Mouse (Mus musculus) limb, embryonic 13.5 days (tissue): Measurements from ENCODE around the gene Psme1. TPM values are rescaled to one million over a fixed set of nuclear protein-coding genes. Genes with fewer than 3 reads are reported as not detected.

ENCODE experiments used
- ATAC-seq: fragments of 200-750 bp; cut with Nextera tagmentation; 2 replicates; pipeline ENCODE4 v1.8.0; 2017; ENCODE audit warnings: low read depth, moderate number of reproducible peaks, moderate TSS enrichment; ENCODE audit not compliant: low FRiP score
- H3K27ac ChIP-seq: fragments of 300-500 bp; sonication (generic); 2 replicates; pipeline ENCODE4 v1.5.1; 2015; ENCODE audit warnings: inconsistent platforms, mild to moderate bottlenecking, moderate library complexity
- H3K27me3 ChIP-seq: fragments of 300-500 bp; sonication (generic); 2 replicates; pipeline ENCODE4 v1.6.1; 2015; ENCODE audit warnings: mild to moderate bottlenecking, inconsistent platforms
- H3K36me3 ChIP-seq: fragments of 300-500 bp; sonication (generic); 2 replicates; pipeline ENCODE4 v1.6.1; 2015; ENCODE audit warnings: inconsistent platforms, mild to moderate bottlenecking, moderate library complexity
- H3K4me1 ChIP-seq: fragments of 300-500 bp; sonication (generic); 2 replicates; pipeline ENCODE4 v1.6.1; 2015; ENCODE audit warnings: inconsistent platforms
- H3K4me2 ChIP-seq: fragments of 300-500 bp; sonication (generic); replicated peaks from 2 replicates; pipeline ENCODE4 v1.6.1; 2015; ENCODE audit warnings: inconsistent platforms, mild to moderate bottlenecking, moderate library complexity
- H3K4me3 ChIP-seq: fragments of 300-500 bp; sonication (generic); 2 replicates; pipeline ENCODE4 v1.5.1; 2015; ENCODE audit warnings: moderate library complexity, mild to moderate bottlenecking, inconsistent platforms
- H3K9ac ChIP-seq: fragments of 300-500 bp; sonication (generic); 2 replicates; pipeline ENCODE4 v1.6.1; 2015; ENCODE audit warnings: mild to moderate bottlenecking, inconsistent platforms
- H3K9me3 ChIP-seq: fragments of 300-500 bp; sonication (generic); 2 replicates; pipeline ENCODE4 v1.6.1; 2016; ENCODE audit warnings: inconsistent platforms
- WGBS: fragments of 180-500 bp; shearing (Covaris S2); methylation state at CpG from one replicate; pipeline ENCODE4 v1.1.7; 2015; 5-methylcytosine and 5-hydroxymethylcytosine counted together
- polyA plus RNA-seq: library from polyadenylated mRNA; unstranded; fragments of >200 nt; fragmentation: Nextera tagmentation; extraction: Ambion mirVana; gene quantifications from 2 replicates; pipeline ENCODE4 v1.2.1, GENCODE M21; 2015

Psme1 gene
- polyA plus RNA-seq = 145 and 150 TPM in 2 replicates

DNA sequence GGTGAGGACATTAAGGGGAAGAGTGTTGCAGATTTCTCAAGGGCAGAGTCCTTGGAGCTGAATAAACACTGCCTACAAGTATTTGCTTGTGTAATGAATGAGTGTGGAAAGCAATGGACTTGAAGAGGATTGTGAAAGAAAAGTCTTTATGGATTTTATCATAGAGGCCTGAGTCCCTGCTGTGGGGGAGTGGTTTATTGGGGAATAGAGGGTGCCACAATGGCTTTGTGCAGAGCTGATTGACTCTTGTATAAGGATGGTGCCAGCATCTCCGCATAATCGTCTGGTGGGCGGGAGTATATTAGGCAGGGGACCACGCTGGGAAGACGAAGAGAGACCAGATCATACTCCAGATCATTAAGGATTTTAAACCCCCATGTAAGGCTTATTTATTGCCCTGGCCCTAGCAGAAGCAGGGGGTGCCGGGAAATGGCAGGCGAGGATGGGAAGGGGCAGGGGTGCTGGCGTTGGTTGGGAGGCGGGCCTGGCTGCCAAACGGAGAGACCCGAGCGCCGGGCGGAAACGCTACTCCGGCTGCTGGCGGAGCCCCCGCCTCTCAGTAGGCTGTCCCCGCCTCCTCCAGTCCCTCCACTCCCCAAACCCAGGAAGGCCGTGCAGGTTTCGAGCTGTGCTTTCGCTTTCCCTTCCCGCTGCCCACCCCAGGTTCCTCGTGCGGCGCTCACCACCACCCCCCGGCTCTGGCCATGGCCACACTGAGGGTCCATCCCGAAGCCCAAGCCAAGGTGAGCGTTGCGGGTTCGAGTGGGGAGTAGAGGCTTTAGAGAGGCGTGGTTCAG is at the start of gene Psme1:
Gene Psme1 (plus strand): TSS at position 253 of the 797 bp plus-strand sequence.
- Histone ChIP-seq H3K4me2 (peak within 1 kb of the TSS; percentile 94), H3K27me3 (no peaks in the 10 kb centered on the region), H3K9me3 (no peaks in the 10 kb centered on the region), H3K4me1 (peaks cover 18% of the 10 kb centered on the region), H3K27ac (peak within 1 kb of the TSS; percentile 83), H3K4me3 (peak within 1 kb of the TSS; percentile 80), H3K36me3 (peaks cover 26% of the 10 kb centered on the region), H3K9ac (peak within 1 kb of the TSS; percentile 90)
- under 1% methylated on average over 31 of the region's 32 CpGs for WGBS
- peak; percentile 90 for ATAC-seq

DNA sequence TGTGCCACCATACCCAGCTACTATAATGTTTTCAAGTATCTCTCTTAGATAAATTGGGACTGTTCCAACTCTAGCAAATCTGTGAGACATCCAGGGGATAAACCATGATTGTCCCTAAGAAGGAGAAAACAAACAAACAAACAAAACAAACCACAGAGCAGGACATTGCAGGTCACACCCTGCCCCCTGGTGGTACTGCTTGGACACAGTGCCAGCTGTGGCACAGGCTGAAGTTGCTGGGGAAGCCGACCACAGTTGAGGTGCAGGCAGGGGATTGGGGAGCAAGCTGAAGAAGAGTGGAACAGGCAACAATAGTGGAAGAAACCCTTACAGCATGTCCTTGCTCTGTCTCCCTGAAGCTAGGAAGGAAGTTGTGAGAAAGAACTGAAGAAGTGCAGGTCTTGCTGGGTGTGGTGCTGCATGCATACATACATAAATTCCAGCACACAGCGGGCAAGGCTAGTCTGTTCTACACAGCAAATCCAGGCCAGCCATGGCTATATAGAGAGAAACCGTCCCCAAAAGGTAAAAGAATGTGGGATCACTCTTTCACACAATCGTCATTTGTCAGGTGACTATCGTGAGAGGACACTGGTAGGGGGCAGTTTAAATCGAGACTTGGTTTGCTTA is 41.7 kb upstream of the Psme1 start:
- Histone ChIP-seq H3K36me3 (no peaks in the 10 kb centered on the region), H3K9ac (no peak overlapping the region), H3K4me1 (peaks cover 11% of the 10 kb centered on the region), H3K27ac (no peak overlapping the region), H3K27me3 (no peaks in the 10 kb centered on the region), H3K4me2 (no peak overlapping the region), H3K4me3 (no peak overlapping the region), H3K9me3 (no peaks in the 10 kb centered on the region)
- WGBS = 53% methylated on average over 6 of the region's 6 CpGs
- no peak for ATAC-seq

- no peaks in the 10 kb centered on the region for H3K9me3 ChIP-seq
- peak within 1 kb of the TSS; percentile 67 for H3K4me3 ChIP-seq
- WGBS = under 1% methylated on average over 32 of the region's 32 CpGs
- H3K36me3 ChIP-seq = peaks cover 25% of the 10 kb centered on the region
- H3K4me1 ChIP-seq = peaks cover 17% of the 10 kb centered on the region
- H3K27me3 ChIP-seq = no peaks in the 10 kb centered on the region
- peak within 1 kb of the TSS; percentile 82 for H3K9ac ChIP-seq
- ATAC-seq = peak; percentile 94
- H3K27ac ChIP-seq = peak within 1 kb of the TSS; percentile 87
- H3K4me2 ChIP-seq = peak within 1 kb of the TSS; percentile 83
Observed at GRCm38 (mm10) chr14:55540067-55540786, 37.7 kb upstream of the Psme1 start, which contains the start of gene Pck2. TSS of gene Pck2 (plus strand) at chr14:55540266.

DNA sequence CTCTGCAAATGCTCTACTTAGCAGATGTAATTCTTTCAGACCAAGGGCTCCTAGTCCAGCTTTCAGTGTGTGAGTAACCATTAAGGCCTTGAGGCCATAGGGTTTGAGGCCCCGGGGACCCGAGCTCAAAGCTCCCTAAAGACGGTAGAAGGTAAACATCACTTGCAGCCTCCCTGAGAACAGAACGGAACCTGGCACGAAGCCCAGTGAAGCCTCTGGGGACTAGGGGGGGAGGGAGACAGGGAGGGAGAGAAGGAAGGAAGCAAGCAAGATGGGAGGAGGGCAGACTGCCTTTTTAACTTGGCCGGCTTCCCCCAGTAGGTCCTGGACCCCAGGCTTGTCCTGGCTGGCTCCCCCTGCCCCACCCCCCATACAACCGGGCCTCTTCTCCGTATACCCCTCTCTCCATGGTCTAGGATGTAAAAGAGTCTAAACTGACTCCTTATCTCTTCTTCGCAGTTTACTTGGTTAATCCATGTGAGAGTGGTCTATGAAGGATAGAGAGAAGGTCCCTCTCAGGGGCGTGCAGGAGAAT is 37.1 kb upstream of the Psme1 start:
- H3K27me3 ChIP-seq = no peaks in the 10 kb centered on the region
- peak overlapping the region; percentile 82 for H3K9ac ChIP-seq
- WGBS = 4% methylated on average over 10 of the region's 10 CpGs
- H3K4me2 ChIP-seq = peak overlapping the region; percentile 83
- peaks cover 17% of the 10 kb centered on the region for H3K4me1 ChIP-seq
- H3K4me3 ChIP-seq = peak overlapping the region; percentile 67
- peak overlapping the region; percentile 87 for H3K27ac ChIP-seq
- no peaks in the 10 kb centered on the region for H3K9me3 ChIP-seq
- H3K36me3 ChIP-seq = peaks cover 32% of the 10 kb centered on the region
- peak; percentile 17; the same call in 1 of the 2 replicates for ATAC-seq

DNA sequence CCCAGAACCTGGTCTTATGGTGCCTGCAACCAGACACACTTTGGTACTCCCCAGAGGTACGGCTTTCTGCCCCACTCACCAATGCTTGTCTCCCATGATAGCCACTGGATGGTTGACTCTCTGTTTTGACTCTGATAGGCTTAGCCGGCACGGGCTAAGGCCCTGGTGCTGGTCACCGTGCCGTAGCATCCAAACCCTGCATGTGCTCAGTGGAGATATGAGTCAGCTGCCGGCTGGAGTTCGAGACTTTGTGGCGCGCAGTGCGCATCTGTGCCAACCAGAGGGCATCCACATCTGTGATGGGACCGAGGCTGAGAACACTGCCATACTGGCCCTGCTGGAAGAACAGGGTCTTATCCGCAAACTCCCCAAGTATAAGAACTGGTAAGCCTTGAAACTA is 35.7 kb upstream of the Psme1 start:
- Histone ChIP-seq H3K27ac (no peak overlapping the region), H3K9ac (no peak overlapping the region), H3K27me3 (no peaks in the 10 kb centered on the region), H3K4me1 (peaks cover 17% of the 10 kb centered on the region), H3K4me2 (no peak overlapping the region), H3K9me3 (no peaks in the 10 kb centered on the region), H3K4me3 (no peak overlapping the region), H3K36me3 (peaks cover 41% of the 10 kb centered on the region)
- WGBS = 95% methylated on average over 12 of the region's 12 CpGs
- no peak for ATAC-seq

DNA sequence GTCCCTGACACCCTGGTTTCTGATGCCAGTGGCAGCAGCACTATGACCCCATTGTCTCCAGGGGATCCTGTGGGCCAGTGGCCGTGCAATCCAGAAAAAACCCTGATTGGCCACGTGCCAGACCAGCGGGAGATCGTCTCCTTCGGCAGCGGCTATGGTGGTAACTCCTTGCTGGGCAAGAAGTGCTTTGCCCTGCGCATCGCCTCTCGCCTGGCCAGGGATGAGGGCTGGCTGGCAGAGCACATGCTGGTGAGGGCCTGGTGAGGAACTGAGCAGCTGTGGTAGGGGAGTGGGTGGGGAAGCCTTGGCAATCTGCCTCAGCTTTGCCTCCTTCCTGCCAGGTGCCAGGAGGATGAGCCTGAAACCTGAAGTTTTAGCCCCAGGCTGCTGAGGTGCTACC is 33.6 kb upstream of the Psme1 start:
- WGBS = 85% methylated on average over 9 of the region's 9 CpGs
- no peak for ATAC-seq
- H3K27ac ChIP-seq = no peak overlapping the region
- H3K4me2 ChIP-seq = no peak overlapping the region
- H3K36me3 ChIP-seq = peaks cover 62% of the 10 kb centered on the region
- H3K4me3 ChIP-seq = no peak overlapping the region
- peaks cover 17% of the 10 kb centered on the region for H3K4me1 ChIP-seq
- H3K9me3 ChIP-seq = no peaks in the 10 kb centered on the region
- no peak overlapping the region for H3K9ac ChIP-seq
- H3K27me3 ChIP-seq = no peaks in the 10 kb centered on the region

- ATAC-seq = no peak
- WGBS = 88% methylated on average over 6 of the region's 6 CpGs
- Histone ChIP-seq H3K4me1 (no peaks in the 10 kb centered on the region), H3K36me3 (peaks cover 42% of the 10 kb centered on the region), H3K9ac (no peak overlapping the region), H3K27ac (no peak overlapping the region), H3K4me2 (no peak overlapping the region), H3K27me3 (no peaks in the 10 kb centered on the region), H3K4me3 (no peak overlapping the region), H3K9me3 (no peaks in the 10 kb centered on the region)
Observed at GRCm38 (mm10) chr14:55550191-55550590, 27.7 kb upstream of the Psme1 start.

GRCm38 (mm10) chr14:55551347-55551746 is 26.6 kb upstream of the Psme1 start:
- Histone ChIP-seq H3K27me3 (no peaks in the 10 kb centered on the region), H3K4me2 (no peak overlapping the region), H3K27ac (no peak overlapping the region), H3K36me3 (peaks cover 30% of the 10 kb centered on the region), H3K4me1 (no peaks in the 10 kb centered on the region), H3K4me3 (no peak overlapping the region), H3K9me3 (no peaks in the 10 kb centered on the region), H3K9ac (no peak overlapping the region)
- 72% methylated on average over 5 of the region's 5 CpGs for WGBS
- ATAC-seq = no peak

DNA sequence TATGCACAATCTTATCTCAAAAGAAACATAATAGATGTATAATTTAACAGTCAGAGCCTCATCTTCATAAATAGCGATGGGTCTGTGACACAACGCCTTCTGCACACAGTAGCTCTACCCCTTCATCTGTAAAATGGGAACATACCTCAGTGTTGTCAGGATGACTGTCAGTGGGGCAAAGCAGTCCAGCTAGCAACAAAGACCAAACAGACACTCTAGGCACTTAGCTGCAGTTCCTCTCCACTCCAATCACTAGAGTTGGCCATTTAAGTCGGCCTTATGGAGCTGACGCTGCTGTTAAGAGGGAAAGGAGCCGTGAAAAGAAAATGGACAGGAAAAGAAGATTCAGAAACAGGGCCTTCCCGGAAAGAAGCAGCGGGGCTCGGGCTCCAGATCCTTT is 26.1 kb upstream of the Psme1 start:
- 95% methylated on average over 8 of the region's 8 CpGs for WGBS
- ATAC-seq = no peak
- H3K27ac ChIP-seq = no peak overlapping the region
- no peaks in the 10 kb centered on the region for H3K9me3 ChIP-seq
- H3K4me1 ChIP-seq = 0 out of 2 replicates have a peak, but pooled peaks cover under 1% of the 10 kb centered on the region
- H3K4me3 ChIP-seq = no peak overlapping the region
- H3K4me2 ChIP-seq = no peak overlapping the region
- no peaks in the 10 kb centered on the region for H3K27me3 ChIP-seq
- H3K36me3 ChIP-seq = peaks cover 28% of the 10 kb centered on the region
- H3K9ac ChIP-seq = no peak overlapping the region

DNA sequence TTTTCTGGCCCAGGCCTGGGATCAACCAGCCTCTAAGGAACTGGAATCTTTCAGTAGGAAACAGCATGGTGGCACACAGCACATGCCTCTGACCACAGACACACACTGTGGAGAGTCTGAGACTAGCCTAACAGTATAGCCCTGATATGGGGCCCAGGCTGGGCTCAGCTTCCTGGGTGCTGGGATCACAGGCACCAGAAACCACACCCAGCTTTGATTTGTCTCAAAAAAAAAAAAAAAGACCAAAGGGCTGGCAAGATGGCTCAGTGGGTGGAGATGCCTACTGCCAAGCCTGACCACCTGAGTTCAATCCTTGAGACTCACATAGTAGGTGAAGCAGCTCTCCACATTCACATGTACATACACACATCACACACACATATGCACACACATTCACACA is 23.3 kb upstream of the Psme1 start:
- Histone ChIP-seq H3K36me3 (peaks cover 2% of the 10 kb centered on the region), H3K4me3 (no peak overlapping the region), H3K4me1 (0 out of 2 replicates have a peak, but pooled peaks cover 5% of the 10 kb centered on the region), H3K27me3 (no peaks in the 10 kb centered on the region), H3K4me2 (no peak overlapping the region), H3K27ac (no peak overlapping the region), H3K9ac (no peak overlapping the region), H3K9me3 (no peaks in the 10 kb centered on the region)
- no peak for ATAC-seq

DNA sequence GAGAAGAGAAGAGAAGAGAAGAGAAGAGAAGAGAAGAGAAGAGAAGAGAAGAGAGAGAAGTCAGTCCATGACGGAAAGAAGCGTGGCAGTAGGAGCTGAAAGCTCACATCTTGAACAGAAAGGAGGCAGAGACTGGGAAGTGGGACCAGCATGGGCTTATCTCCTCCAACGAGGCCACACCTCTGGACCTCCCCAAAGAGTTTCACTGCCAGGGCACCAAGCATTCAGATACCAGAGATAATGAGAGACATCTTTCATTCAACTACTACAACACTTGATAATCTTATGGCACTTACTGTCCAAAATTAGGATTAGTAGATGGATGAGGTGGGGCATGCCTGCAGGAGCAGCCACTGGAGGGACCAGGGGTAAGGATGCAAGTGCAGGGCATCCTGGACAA is 22.1 kb upstream of the Psme1 start:
- Histone ChIP-seq H3K4me3 (no peak overlapping the region), H3K36me3 (no peaks in the 10 kb centered on the region), H3K9me3 (no peaks in the 10 kb centered on the region), H3K4me1 (0 out of 2 replicates have a peak, but pooled peaks cover 5% of the 10 kb centered on the region), H3K27me3 (no peaks in the 10 kb centered on the region), H3K9ac (no peak overlapping the region), H3K4me2 (no peak overlapping the region), H3K27ac (no peak overlapping the region)
- no peak for ATAC-seq
- 77% methylated on average over 3 of the region's 3 CpGs for WGBS

- no peaks in the 10 kb centered on the region for H3K27me3 ChIP-seq
- no peaks in the 10 kb centered on the region for H3K9me3 ChIP-seq
- no peak for ATAC-seq
- 27% methylated on average over 5 of the region's 5 CpGs for WGBS
- no peak overlapping the region for H3K4me2 ChIP-seq
- H3K4me1 ChIP-seq = peaks cover 16% of the 10 kb centered on the region
- no peak overlapping the region for H3K9ac ChIP-seq
- H3K36me3 ChIP-seq = no peaks in the 10 kb centered on the region
- H3K4me3 ChIP-seq = no peak overlapping the region
- H3K27ac ChIP-seq = no peak overlapping the region
Observed at GRCm38 (mm10) chr14:55557003-55557402, 20.9 kb upstream of the Psme1 start.
